Mouse (Mus musculus) thymus, postnatal 10 days (tissue): ENCODE results near the gene Pdlim3.

Experiments used
- DNase-seq, 2 experiments: peaks; one replicate each; pipeline ENCODE4 v3.0.0; 2021; ENCODE audit warnings: low spot score in 2 of 2

The Pdlim3 gene

GRCm38 (mm10) chr8:45905591-45906250 lies 20.5 kb downstream of the Pdlim3 start:
- no peak for DNase-seq

DNA sequence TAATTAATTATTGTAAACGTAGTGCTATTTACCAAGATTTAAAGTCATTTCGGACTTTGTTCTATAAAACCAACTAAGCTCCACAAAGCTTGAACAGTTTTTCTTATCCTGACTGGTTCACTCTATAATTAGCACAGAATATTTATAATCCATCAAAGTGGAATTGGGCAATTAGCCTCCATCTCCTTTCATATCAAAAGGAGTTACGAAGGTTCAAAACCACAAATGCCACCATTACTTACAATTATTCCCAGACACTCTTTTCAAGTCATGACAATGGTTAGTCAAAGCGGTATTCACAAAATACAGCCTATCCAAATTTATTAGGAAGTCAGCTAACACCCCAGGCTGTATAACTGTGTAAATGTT lies 21.0 kb downstream of the Pdlim3 start:
- DNase-seq = no peak

GRCm38 (mm10) chr8:45913707-45914106 lies 28.4 kb downstream of the Pdlim3 start:
- no peak for DNase-seq

DNA sequence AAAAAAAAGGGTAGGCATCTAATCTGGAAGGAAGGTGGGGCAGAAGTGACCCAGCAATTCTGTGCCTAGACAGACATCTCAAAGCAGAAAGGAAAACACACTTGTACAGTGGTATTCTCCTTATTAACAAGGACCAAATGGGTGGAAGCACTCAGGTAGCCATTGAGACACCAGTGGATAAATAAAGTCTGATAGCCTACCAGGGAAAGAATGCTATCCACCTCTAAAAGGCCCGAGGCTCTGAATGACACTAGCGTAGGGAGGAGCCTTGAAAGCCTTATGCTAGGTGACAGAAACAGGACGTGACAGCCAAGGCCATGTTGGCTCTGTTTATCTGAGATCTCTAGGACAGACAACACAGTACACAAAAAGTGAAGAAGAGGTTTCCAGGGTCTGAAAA lies 31.2 kb downstream of the Pdlim3 start:
- DNase-seq = no peak

DNA sequence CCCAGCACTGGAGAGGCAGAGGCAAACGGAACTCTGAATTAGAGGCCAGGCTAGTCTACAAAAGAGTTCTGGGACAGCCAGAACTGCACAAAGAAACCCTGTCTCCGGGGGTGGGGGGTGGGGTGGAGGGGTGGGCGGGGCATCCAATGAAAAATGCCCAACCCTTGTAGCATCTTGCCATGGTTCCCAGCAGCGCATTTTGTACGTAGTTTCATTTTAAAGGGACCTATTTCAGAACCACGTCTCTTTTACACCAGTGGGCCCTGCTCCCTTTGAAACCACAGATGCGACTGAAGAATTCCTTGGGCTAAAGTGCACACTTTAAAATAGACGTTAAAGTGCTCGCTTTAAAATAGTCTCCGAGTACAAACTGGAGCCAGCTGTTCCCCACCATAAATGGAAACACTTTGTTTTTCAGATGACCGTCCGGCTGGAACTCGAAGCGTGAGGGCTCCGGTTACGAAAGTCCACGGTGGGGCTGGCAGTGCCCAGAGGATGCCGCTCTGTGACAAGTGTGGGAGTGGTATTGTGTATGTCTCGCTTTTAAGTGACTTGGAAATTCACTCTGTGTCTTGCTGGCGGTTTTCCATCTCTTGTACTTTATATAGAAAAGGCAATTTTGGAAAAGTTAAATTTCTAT lies 31.9 kb downstream of the Pdlim3 start:
- no peak for DNase-seq

DNA sequence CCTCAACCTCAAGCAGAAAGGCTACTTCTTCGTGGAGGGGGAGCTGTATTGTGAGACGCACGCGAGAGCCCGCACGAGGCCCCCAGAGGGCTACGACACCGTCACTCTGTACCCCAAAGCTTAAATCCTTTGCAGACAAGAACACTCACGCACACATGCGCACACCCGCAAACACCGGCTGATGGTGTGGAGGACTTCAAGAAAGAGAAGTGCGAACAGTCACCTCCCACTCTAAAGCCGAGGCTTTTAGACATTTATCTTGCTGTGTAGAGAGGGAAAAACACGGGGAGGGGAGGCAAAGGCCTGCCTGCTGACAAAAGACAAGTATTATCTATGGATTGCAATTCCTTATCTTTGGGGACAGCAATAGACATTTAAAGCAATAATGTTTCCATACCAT lies 33.6 kb downstream of the Pdlim3 start:
- no peak for DNase-seq

DNA sequence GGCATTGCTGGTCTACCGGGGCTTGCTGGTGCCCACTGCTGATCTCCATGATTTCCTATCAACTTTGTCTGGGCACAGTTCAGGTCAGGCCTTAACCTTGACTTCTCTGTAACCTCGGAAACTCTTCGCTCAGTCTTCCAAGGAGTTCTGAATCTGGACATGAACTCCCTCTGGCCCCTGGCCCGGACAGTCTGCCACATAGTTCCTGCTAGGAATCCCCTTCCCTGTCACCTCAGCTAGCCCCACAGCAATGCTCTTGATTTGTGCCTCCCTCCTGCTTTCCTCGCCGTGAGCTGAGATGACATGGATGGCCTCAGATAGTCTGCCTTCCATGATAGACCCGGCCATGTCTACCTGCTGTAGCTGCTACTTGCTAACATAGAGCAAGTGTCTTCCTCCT lies 35.1 kb downstream of the Pdlim3 start:
- DNase-seq = no peak

DNA sequence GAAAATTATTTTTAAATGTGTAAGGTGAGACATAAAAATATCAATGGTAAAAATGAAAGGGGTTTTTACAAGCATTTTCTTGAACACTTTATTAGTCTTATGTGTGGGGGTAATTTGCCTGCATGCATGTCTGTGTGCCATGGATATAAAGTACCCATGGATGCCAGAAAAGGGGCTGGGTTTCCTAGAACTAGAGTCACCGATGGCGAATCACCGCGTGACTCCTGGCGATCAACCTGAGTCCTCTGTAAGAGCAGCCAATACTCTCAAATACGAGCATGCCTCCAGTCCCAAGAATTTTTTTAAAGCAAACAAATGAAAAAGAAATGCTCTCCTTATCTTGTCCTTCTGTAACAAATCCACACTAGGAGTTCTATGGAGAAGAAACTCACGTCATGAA lies 36.9 kb downstream of the Pdlim3 start:
- DNase-seq = no peak

- peak; percentile 80 to 96 for DNase-seq
Measured at GRCm38 (mm10) chr8:45934582-45935014, 49.3 kb downstream of the Pdlim3 start, which contains the start of gene Ccdc110. Ccdc110 (plus strand) TSS chr8:45934619.

DNA sequence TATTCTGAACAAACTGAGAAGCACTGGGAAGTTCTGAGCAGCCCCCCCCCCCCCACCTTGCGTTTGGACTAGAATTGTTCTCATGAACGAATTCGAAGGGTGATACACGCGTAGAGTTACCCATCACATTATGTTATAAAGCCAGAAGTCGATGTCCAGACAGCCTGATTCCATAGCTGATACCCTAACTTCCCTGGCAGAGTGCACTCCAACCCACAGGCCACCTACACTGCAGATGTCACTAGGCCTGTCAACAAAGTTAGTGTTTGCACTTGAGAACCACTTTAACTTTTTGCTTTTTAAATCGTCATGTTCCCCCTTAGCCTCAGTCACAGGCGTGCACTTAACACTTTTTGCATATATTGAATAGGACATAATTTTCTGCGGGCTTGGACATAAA lies 51.7 kb downstream of the Pdlim3 start:
- no peak for DNase-seq

- no peak for DNase-seq
Measured at GRCm38 (mm10) chr8:45946283-45946682, 61.0 kb downstream of the Pdlim3 start.

GRCm38 (mm10) chr8:45950622-45951021 lies 65.4 kb downstream of the Pdlim3 start:
- no peak for DNase-seq
